Mouse (Mus musculus): ENCODE results near the gene Efcc1. TPM values are rescaled to one million over a fixed set of nuclear protein-coding genes. Genes with fewer than 3 reads are reported as not detected.
A peak's percentile ranks its signal among the peaks of the same experiment; 100 is the strongest.

Efcc1 gene
- 0.39 and 0.42 TPM in 2 replicates for polyA plus RNA-seq (2015; fragmentation: Nextera tagmentation; extraction: Ambion mirVana)

GRCm38 (mm10) chr6:87730591-87731462 is at the start of gene Efcc1:
Gene Efcc1 (plus strand): TSS chr6:87730869.
- ATAC-seq (peak; percentile 27), DNase-seq (no peak)
- H3K27me3 ChIP-seq (ENCODE audit: insufficient read depth, low read length), result peaks cover 47% of the 10 kb centered on the region
- H3K27ac ChIP-seq (ENCODE audit: low read depth), result no peak within 1 kb of the TSS
- H3K36me3 ChIP-seq (replicated peaks; ENCODE audit: insufficient read depth, low read length), result no peaks in the 10 kb centered on the region
- peak within 1 kb of the TSS; percentile 76 for H3K4me2 ChIP-seq (ENCODE audit: low read depth, low read length)
- H3K9ac ChIP-seq (replicated peaks), result 0 out of 2 replicates have a peak within 1 kb of the TSS, but pooled peaks have one; percentile 38
- TF ChIP-seq CTCF (IDR thresholded peaks at IDR 0.05; ENCODE audit: low read depth) (no peak; the same call in 1 of the 2 replicates), EP300 (IDR thresholded peaks at IDR 0.05; ENCODE audit: low read depth) (no peak)
- H3K4me3 ChIP-seq (ENCODE audit: low read depth, low read length), result peak within 1 kb of the TSS; percentile 48
- no peaks in the 10 kb centered on the region for H3K9me3 ChIP-seq (ENCODE audit: low read length)
- peaks cover 20% of the 10 kb centered on the region for H3K4me1 ChIP-seq (ENCODE audit: insufficient read depth)
- WGBS (ENCODE audit: insufficient replicate concordance), result 4% methylated on average over 69 of the region's 90 CpGs

GRCm38 (mm10) chr6:87695947-87696346 is 34.7 kb upstream of the Efcc1 start:
- Histone ChIP-seq H3K27me3 (ENCODE audit: insufficient read depth, low read length) (no peaks in the 10 kb centered on the region), H3K36me3 (replicated peaks; ENCODE audit: insufficient read depth, low read length) (no peaks in the 10 kb centered on the region), H3K4me1 (ENCODE audit: insufficient read depth) (no peaks in the 10 kb centered on the region), H3K4me3 (ENCODE audit: low read depth, low read length) (no peak overlapping the region), H3K9ac (replicated peaks) (no peak overlapping the region), H3K27ac (ENCODE audit: low read depth) (no peak overlapping the region), H3K4me2 (ENCODE audit: low read depth, low read length) (no peak overlapping the region), H3K9me3 (ENCODE audit: low read length) (no peaks in the 10 kb centered on the region)
- TF ChIP-seq EP300 (IDR thresholded peaks at IDR 0.05; ENCODE audit: low read depth) (no peak), CTCF (IDR thresholded peaks at IDR 0.05; ENCODE audit: low read depth) (no peak)
- no peak for ATAC-seq
- DNase-seq, result no peak
- 69% methylated on average over 3 of the region's 3 CpGs for WGBS (ENCODE audit: insufficient replicate concordance)

DNA sequence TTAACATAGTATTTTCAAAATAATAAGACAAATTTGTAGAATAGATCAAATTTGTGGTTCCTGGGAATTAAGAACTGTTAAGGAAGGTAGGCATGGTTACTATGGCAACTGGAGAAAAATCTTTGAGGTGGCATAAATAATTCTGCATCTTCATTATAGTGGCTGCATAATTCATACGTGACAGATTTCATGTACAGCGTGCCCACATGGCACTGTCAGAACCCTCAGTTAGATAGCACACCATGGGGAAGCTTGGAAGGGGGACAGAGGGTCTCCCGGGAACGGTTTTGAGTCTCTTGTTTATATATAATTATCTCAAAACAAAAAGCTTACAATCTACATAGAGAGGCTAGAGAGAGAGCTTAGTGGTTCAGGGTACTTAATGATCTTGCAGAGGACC is 34.1 kb upstream of the Efcc1 start:
- no peak overlapping the region for H3K27ac ChIP-seq (ENCODE audit: low read depth)
- H3K9ac ChIP-seq (replicated peaks), result no peak overlapping the region
- DNase-seq (no peak), ATAC-seq (no peak)
- TF ChIP-seq CTCF (IDR thresholded peaks at IDR 0.05; ENCODE audit: low read depth), result no peak
- no peak for TF ChIP-seq EP300 (IDR thresholded peaks at IDR 0.05; ENCODE audit: low read depth)
- H3K9me3 ChIP-seq (ENCODE audit: low read length), result no peaks in the 10 kb centered on the region
- 80% methylated on average over 4 of the region's 4 CpGs for WGBS (ENCODE audit: insufficient replicate concordance)
- H3K27me3 ChIP-seq (ENCODE audit: insufficient read depth, low read length), result no peaks in the 10 kb centered on the region
- H3K36me3 ChIP-seq (replicated peaks; ENCODE audit: insufficient read depth, low read length), result no peaks in the 10 kb centered on the region
- H3K4me3 ChIP-seq (ENCODE audit: low read depth, low read length), result no peak overlapping the region
- no peaks in the 10 kb centered on the region for H3K4me1 ChIP-seq (ENCODE audit: insufficient read depth)
- H3K4me2 ChIP-seq (ENCODE audit: low read depth, low read length), result no peak overlapping the region

DNA sequence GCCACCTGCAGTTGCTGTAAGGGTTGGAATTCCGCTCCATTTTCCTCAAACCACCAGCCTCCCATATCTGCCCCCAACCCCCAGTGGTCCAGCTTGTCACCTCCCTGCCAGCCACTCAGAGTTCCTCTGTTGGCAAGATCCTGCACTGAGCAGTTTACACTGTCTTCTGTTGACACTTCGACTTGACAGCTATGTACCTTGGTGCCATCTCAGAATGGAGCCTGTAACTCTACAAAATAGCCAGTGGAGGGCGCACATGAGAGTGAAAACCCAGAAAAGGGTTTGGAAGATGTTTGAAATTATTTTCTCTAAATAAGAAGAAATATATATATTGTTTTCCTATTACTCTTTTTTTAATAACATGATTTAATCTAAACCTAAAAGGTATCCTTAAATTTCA is 24.4 kb upstream of the Efcc1 start:
- Histone ChIP-seq H3K9ac (replicated peaks) (no peak overlapping the region), H3K27ac (ENCODE audit: low read depth) (no peak overlapping the region), H3K9me3 (ENCODE audit: low read length) (no peaks in the 10 kb centered on the region), H3K27me3 (ENCODE audit: insufficient read depth, low read length) (no peaks in the 10 kb centered on the region), H3K4me1 (ENCODE audit: insufficient read depth) (no peaks in the 10 kb centered on the region), H3K4me2 (ENCODE audit: low read depth, low read length) (no peak overlapping the region), H3K4me3 (ENCODE audit: low read depth, low read length) (no peak overlapping the region), H3K36me3 (replicated peaks; ENCODE audit: insufficient read depth, low read length) (no peaks in the 10 kb centered on the region)
- TF ChIP-seq EP300 (IDR thresholded peaks at IDR 0.05; ENCODE audit: low read depth) (no peak), CTCF (IDR thresholded peaks at IDR 0.05; ENCODE audit: low read depth) (peak; percentile 70)
- 33% methylated on average over 3 of the region's 3 CpGs for WGBS (ENCODE audit: insufficient replicate concordance)
- DNase-seq (no peak), ATAC-seq (no peak)

GRCm38 (mm10) chr6:87712311-87712710 is 18.4 kb upstream of the Efcc1 start:
- WGBS (ENCODE audit: insufficient replicate concordance), result 76% methylated on average over 4 of the region's 4 CpGs
- H3K4me3 ChIP-seq (ENCODE audit: low read depth, low read length), result no peak overlapping the region
- H3K27me3 ChIP-seq (ENCODE audit: insufficient read depth, low read length), result no peaks in the 10 kb centered on the region

GRCm38 (mm10) chr6:87714091-87714490 is 16.6 kb upstream of the Efcc1 start:
- H3K4me2 ChIP-seq (ENCODE audit: low read depth, low read length), result no peak overlapping the region
- no peaks in the 10 kb centered on the region for H3K36me3 ChIP-seq (replicated peaks; ENCODE audit: insufficient read depth, low read length)
- H3K9ac ChIP-seq (replicated peaks), result no peak overlapping the region
- no peak for TF ChIP-seq CTCF (IDR thresholded peaks at IDR 0.05; ENCODE audit: low read depth)
- TF ChIP-seq EP300 (IDR thresholded peaks at IDR 0.05; ENCODE audit: low read depth), result no peak
- no peak overlapping the region for H3K27ac ChIP-seq (ENCODE audit: low read depth)
- no peak for ATAC-seq
- DNase-seq, result no peak
- H3K4me1 ChIP-seq (ENCODE audit: insufficient read depth), result no peaks in the 10 kb centered on the region
- WGBS (ENCODE audit: insufficient replicate concordance), result 73% methylated on average over 4 of the region's 4 CpGs
- no peaks in the 10 kb centered on the region for H3K27me3 ChIP-seq (ENCODE audit: insufficient read depth, low read length)
- H3K9me3 ChIP-seq (ENCODE audit: low read length), result no peaks in the 10 kb centered on the region
- H3K4me3 ChIP-seq (ENCODE audit: low read depth, low read length), result no peak overlapping the region

More at GRCm38 (mm10) chr6:87712311-87712710, 18.4 kb upstream of the Efcc1 start:
- no peaks in the 10 kb centered on the region for H3K9me3 ChIP-seq (ENCODE audit: low read length)
- no peaks in the 10 kb centered on the region for H3K4me1 ChIP-seq (ENCODE audit: insufficient read depth)
- no peak overlapping the region for H3K27ac ChIP-seq (ENCODE audit: low read depth)
- H3K36me3 ChIP-seq (replicated peaks; ENCODE audit: insufficient read depth, low read length), result no peaks in the 10 kb centered on the region
- TF ChIP-seq CTCF (IDR thresholded peaks at IDR 0.05; ENCODE audit: low read depth) (no peak), EP300 (IDR thresholded peaks at IDR 0.05; ENCODE audit: low read depth) (no peak)
- no peak overlapping the region for H3K4me2 ChIP-seq (ENCODE audit: low read depth, low read length)
- no peak overlapping the region for H3K9ac ChIP-seq (replicated peaks)
- ATAC-seq (no peak), DNase-seq (no peak)
